ENCODE assay signal across 16 mouse cellular contexts in genomic region chr7:113183787-113184186, GRCm38 (mm10).
"Had no signal": no experiment of that assay in that cellular context is flagged by ENCODE, and none has a peak within 500 bp of the region (broad histone marks: within the 10 kb centered on the region; RNA-seq: fewer than 3 reads in every experiment).

No protein-coding gene starts in this region.

- DNase-seq: kidney, adult 8-10 months; kidney, postnatal 36 days; layer of hippocampus, adult 9-11 months; layer of hippocampus, postnatal 36 days; liver; liver, embryonic 13.5 days; liver, postnatal 0 days; right cerebral cortex, adult 18-20 months; right cerebral cortex, postnatal 25 days; thymus, adult 18-20 months; thymus, postnatal 36 days had no signal

- H3K36me3 ChIP-seq: limb, embryonic 12.5 days; liver, embryonic 13.5 days; lung, embryonic 15.5 days; midbrain, embryonic 12.5 days had no signal

- ATAC-seq: liver, postnatal 0 days; midbrain, embryonic 16.5 days had no signal

- H3K9ac ChIP-seq: limb, embryonic 12.5 days; liver, embryonic 13.5 days; liver, postnatal 0 days; lung, embryonic 15.5 days; midbrain, embryonic 12.5 days had no signal

- H3K4me2 ChIP-seq: limb, embryonic 12.5 days; liver, embryonic 13.5 days; lung, embryonic 15.5 days; midbrain, embryonic 12.5 days had no signal

- H3K4me3 ChIP-seq: limb, embryonic 12.5 days; liver, embryonic 13.5 days; lung, embryonic 15.5 days; midbrain, embryonic 12.5 days had no signal

- H3K27ac ChIP-seq: kidney, postnatal 0 days; limb, embryonic 12.5 days; liver, embryonic 13.5 days; lung, embryonic 15.5 days; midbrain, embryonic 12.5 days had no signal

- H3K4me1 ChIP-seq: limb, embryonic 12.5 days; liver, embryonic 13.5 days had no signal

- H3K9me3 ChIP-seq: liver, embryonic 13.5 days; lung, embryonic 15.5 days; midbrain, embryonic 12.5 days had no signal

- H3K27me3 ChIP-seq: limb, embryonic 12.5 days; liver, embryonic 13.5 days; lung, embryonic 15.5 days; midbrain, embryonic 12.5 days had no signal
